Mouse (Mus musculus) intestine, embryonic 16.5 days (tissue): Measurements from ENCODE around the gene Elmsan1. TPM values are rescaled to one million over a fixed set of nuclear protein-coding genes. Genes with fewer than 3 reads are reported as not detected.

Experiments
- ATAC-seq: fragments of 200-750 bp; cut with Nextera tagmentation; 2 replicates; pipeline ENCODE4 v1.8.0; 2017; ENCODE audit warnings: moderate TSS enrichment, moderate library complexity
- H3K27ac ChIP-seq: fragments of 300-500 bp; sonication (generic); 2 replicates; pipeline ENCODE4 v1.5.1; 2014; ENCODE audit warnings: mild to moderate bottlenecking, low read length
- H3K27me3 ChIP-seq: fragments of 300-500 bp; sonication (generic); replicated peaks from 2 replicates; pipeline ENCODE4 v1.6.1; 2014; ENCODE audit warnings: low read length, control low read depth, mixed read lengths; ENCODE audit not compliant: control insufficient read depth, insufficient read depth
- H3K36me3 ChIP-seq: fragments of 300-500 bp; sonication (generic); 2 replicates; pipeline ENCODE4 v1.6.1; 2014; ENCODE audit warnings: low read length, control low read depth; ENCODE audit not compliant: control insufficient read depth, insufficient read depth
- H3K4me1 ChIP-seq: fragments of 300-500 bp; sonication (generic); 2 replicates; pipeline ENCODE4 v1.6.1; 2014; ENCODE audit warnings: low read length, control low read depth, mixed read lengths; ENCODE audit not compliant: control insufficient read depth, insufficient read depth
- H3K4me2 ChIP-seq: fragments of 300-500 bp; sonication (generic); 2 replicates; pipeline ENCODE4 v1.6.1; 2014; ENCODE audit warnings: low read depth, low read length, control low read depth
- H3K4me3 ChIP-seq: fragments of 300-500 bp; sonication (generic); 2 replicates; pipeline ENCODE4 v1.5.1; 2014; ENCODE audit warnings: mild to moderate bottlenecking, low read length
- H3K9ac ChIP-seq: fragments of 300-500 bp; sonication (generic); 2 replicates; pipeline ENCODE4 v1.6.1; 2014; ENCODE audit warnings: low read depth, low read length
- H3K9me3 ChIP-seq: fragments of 300-500 bp; sonication (generic); 2 replicates; pipeline ENCODE4 v1.6.1; 2016; ENCODE audit warnings: low read length, control low read depth; ENCODE audit not compliant: control insufficient read depth
- WGBS: fragments of 180-500 bp; shearing (Covaris S2); extraction: QIAGEN DNeasy Blood & Tissue Kit; methylation state at CpG from one replicate; pipeline ENCODE4 v1.1.7; 2014; 5-methylcytosine and 5-hydroxymethylcytosine counted together
- polyA plus RNA-seq: library from polyadenylated mRNA; unstranded; fragments of >200 nt; fragmentation: Nextera tagmentation; extraction: Ambion mirVana; gene quantifications from 2 replicates; pipeline ENCODE4 v1.2.1, GENCODE M21; 2015

The Elmsan1 gene
- polyA plus RNA-seq, 1 experiment from 2014 or later: 6.3 TPM

- Histone ChIP-seq H3K4me3 (no peak overlapping the region), H3K27ac (no peak overlapping the region), H3K9me3 (no peaks in the 10 kb centered on the region), H3K27me3 (no peaks in the 10 kb centered on the region), H3K9ac (no peak overlapping the region), H3K36me3 (no peaks in the 10 kb centered on the region), H3K4me2 (no peak overlapping the region), H3K4me1 (peaks cover 35% of the 10 kb centered on the region)
- WGBS: 73% methylated on average over 10 of the region's 10 CpGs
- no peak for ATAC-seq
Measured at GRCm38 (mm10) chr12:84198880-84199279, 19.8 kb downstream of the Elmsan1 start.

GRCm38 (mm10) chr12:84198076-84198679 lies 20.5 kb downstream of the Elmsan1 start:
- H3K4me3 ChIP-seq: no peak overlapping the region
- H3K4me1 ChIP-seq: peaks cover 28% of the 10 kb centered on the region
- 68% methylated on average over 8 of the region's 8 CpGs for WGBS
- no peak overlapping the region for H3K27ac ChIP-seq
- H3K4me2 ChIP-seq: no peak overlapping the region
- H3K27me3 ChIP-seq: no peaks in the 10 kb centered on the region
- H3K36me3 ChIP-seq: no peaks in the 10 kb centered on the region
- no peak for ATAC-seq
- no peak overlapping the region for H3K9ac ChIP-seq
- H3K9me3 ChIP-seq: no peaks in the 10 kb centered on the region

- H3K27ac ChIP-seq: no peak overlapping the region
- WGBS: 57% methylated on average over 6 of the region's 6 CpGs
- ATAC-seq: no peak
Measured at GRCm38 (mm10) chr12:84195195-84195594, 23.5 kb downstream of the Elmsan1 start.

GRCm38 (mm10) chr12:84194400-84195109 lies 24.1 kb downstream of the Elmsan1 start:
- WGBS: 3% methylated on average over 13 of the region's 13 CpGs

More at GRCm38 (mm10) chr12:84195195-84195594, 23.5 kb downstream of the Elmsan1 start:
- Histone ChIP-seq H3K4me1 (peaks cover 38% of the 10 kb centered on the region), H3K4me2 (no peak overlapping the region), H3K9ac (no peak overlapping the region), H3K4me3 (no peak overlapping the region), H3K9me3 (no peaks in the 10 kb centered on the region), H3K36me3 (no peaks in the 10 kb centered on the region), H3K27me3 (no peaks in the 10 kb centered on the region)

GRCm38 (mm10) chr12:84193642-84194399 lies 24.9 kb downstream of the Elmsan1 start:
- Histone ChIP-seq H3K4me1 (peaks cover 51% of the 10 kb centered on the region), H3K9ac (peak overlapping the region; percentile 95)

More at GRCm38 (mm10) chr12:84194400-84195109, 24.1 kb downstream of the Elmsan1 start:
- no peaks in the 10 kb centered on the region for H3K9me3 ChIP-seq
- peaks cover 44% of the 10 kb centered on the region for H3K4me1 ChIP-seq
- H3K9ac ChIP-seq: peak overlapping the region; percentile 56
- ATAC-seq: no peak
- peak overlapping the region; percentile 96 for H3K4me2 ChIP-seq
- H3K4me3 ChIP-seq: peak overlapping the region; percentile 82
- peak overlapping the region; percentile 99 for H3K27ac ChIP-seq
- H3K36me3 ChIP-seq: no peaks in the 10 kb centered on the region
- H3K27me3 ChIP-seq: no peaks in the 10 kb centered on the region

GRCm38 (mm10) chr12:84192741-84193641 lies 25.7 kb downstream of the Elmsan1 start:
- no peaks in the 10 kb centered on the region for H3K9me3 ChIP-seq
- peak overlapping the region; percentile 96 for H3K4me2 ChIP-seq
- H3K27me3 ChIP-seq: no peaks in the 10 kb centered on the region
- peak overlapping the region; percentile 99 for H3K27ac ChIP-seq
- no peaks in the 10 kb centered on the region for H3K36me3 ChIP-seq
- ATAC-seq: peak; percentile 23
- H3K9ac ChIP-seq: peak overlapping the region; percentile 95
- under 1% methylated on average over 78 of the region's 102 CpGs for WGBS
- peaks cover 60% of the 10 kb centered on the region for H3K4me1 ChIP-seq
- peak overlapping the region; percentile 82 for H3K4me3 ChIP-seq

More at GRCm38 (mm10) chr12:84193642-84194399, 24.9 kb downstream of the Elmsan1 start:
- Histone ChIP-seq H3K27me3 (no peaks in the 10 kb centered on the region), H3K4me2 (peak overlapping the region; percentile 96), H3K4me3 (peak overlapping the region; percentile 82), H3K36me3 (no peaks in the 10 kb centered on the region), H3K27ac (peak overlapping the region; percentile 99), H3K9me3 (no peaks in the 10 kb centered on the region)
- ATAC-seq: peak; percentile 92
- WGBS: under 1% methylated on average over 49 of the region's 49 CpGs

- H3K27me3 ChIP-seq: no peaks in the 10 kb centered on the region
- 5% methylated on average over 13 of the region's 13 CpGs for WGBS
- peak overlapping the region; percentile 99 for H3K27ac ChIP-seq
- peak overlapping the region; percentile 96 for H3K4me2 ChIP-seq
- no peaks in the 10 kb centered on the region for H3K9me3 ChIP-seq
- no peak for ATAC-seq
- H3K4me1 ChIP-seq: peaks cover 61% of the 10 kb centered on the region
- no peaks in the 10 kb centered on the region for H3K36me3 ChIP-seq
- H3K4me3 ChIP-seq: peak overlapping the region; percentile 82
- H3K9ac ChIP-seq: peak overlapping the region; percentile 95
Measured at GRCm38 (mm10) chr12:84192280-84192679, 26.4 kb downstream of the Elmsan1 start.

- H3K4me1 ChIP-seq: peaks cover 66% of the 10 kb centered on the region
- H3K36me3 ChIP-seq: peaks cover under 1% of the 10 kb centered on the region
- H3K27me3 ChIP-seq: no peaks in the 10 kb centered on the region
- H3K27ac ChIP-seq: no peak overlapping the region
- peak overlapping the region; percentile 82 for H3K4me3 ChIP-seq
- WGBS: 27% methylated on average over 5 of the region's 5 CpGs
- H3K9me3 ChIP-seq: no peaks in the 10 kb centered on the region
- H3K9ac ChIP-seq: peak overlapping the region; percentile 95; the same call in 1 of the 2 replicates
- peak overlapping the region; percentile 96 for H3K4me2 ChIP-seq
- ATAC-seq: no peak
Measured at GRCm38 (mm10) chr12:84191770-84192169, 26.9 kb downstream of the Elmsan1 start.
